Mouse (Mus musculus) liver, embryonic 14.5 days (tissue): ENCODE results near the gene Gm20716. TPM values are rescaled to one million over a fixed set of nuclear protein-coding genes. Genes with fewer than 3 reads are reported as not detected.

ENCODE experiments used
- ATAC-seq: fragments of 200-750 bp; cut with Nextera tagmentation; 2 replicates; pipeline ENCODE4 v1.8.0; 2017; ENCODE audit warnings: moderate number of reproducible peaks, mild to moderate bottlenecking, moderate library complexity; ENCODE audit not compliant: insufficient read depth
- DNase-seq, 3 experiments: peaks; one replicate each; pipeline ENCODE4 v3.0.0-alpha.2; 2012 to 2013; ENCODE audit warnings: low read depth in 3 of 3, low spot score in 3 of 3
- H3K27ac ChIP-seq: fragments of 300-500 bp; sonication (generic); 2 replicates; pipeline ENCODE4 v1.5.1; 2014; ENCODE audit warnings: moderate library complexity, mild to moderate bottlenecking, control low read depth, inconsistent platforms
- H3K27me3 ChIP-seq: fragments of 300-500 bp; sonication (generic); 2 replicates; pipeline ENCODE4 v1.6.1; 2014; ENCODE audit warnings: mild to moderate bottlenecking, low read length, moderate library complexity; ENCODE audit not compliant: control insufficient read depth, insufficient read depth
- H3K36me3 ChIP-seq: fragments of 300-500 bp; sonication (generic); replicated peaks from 2 replicates; pipeline ENCODE4 v1.6.1; 2014; ENCODE audit warnings: low read depth; ENCODE audit not compliant: control insufficient read depth, insufficient read depth
- H3K4me1 ChIP-seq, 2 experiments: fragments of 200-500 bp in 1 of 2; fragments of 300-500 bp in 1 of 2; sonication (generic) in 1 of 2; replicated peaks; 2 replicates each; pipeline ENCODE4 v1.6.1; 2012 to 2014; ENCODE audit warnings: antibody characterized with exemption in 1 of 2, inconsistent platforms in 1 of 2, low read length in 1 of 2; ENCODE audit not compliant: control insufficient read depth in 2 of 2, insufficient read depth in 2 of 2
- H3K4me2 ChIP-seq: fragments of 300-500 bp; sonication (generic); 2 replicates; pipeline ENCODE4 v1.6.1; 2014; ENCODE audit warnings: low read depth, mild to moderate bottlenecking, control low read depth, moderate library complexity
- H3K4me3 ChIP-seq, 2 experiments: fragments of 200-500 bp in 1 of 2; fragments of 300-500 bp in 1 of 2; sonication (generic) in 1 of 2; 2 replicates each; pipeline ENCODE4 v1.5.1; 2012 to 2014; ENCODE audit warnings: low read depth in 2 of 2, low read length in 2 of 2, mild to moderate bottlenecking in 2 of 2, control low read depth in 1 of 2, inconsistent platforms in 1 of 2, moderate library complexity in 1 of 2; ENCODE audit not compliant: insufficient read depth in 1 of 2
- H3K9ac ChIP-seq: fragments of 300-500 bp; sonication (generic); replicated peaks from 2 replicates; pipeline ENCODE4 v1.6.1; 2014; ENCODE audit warnings: mild to moderate bottlenecking, control low read depth, moderate library complexity
- H3K9me3 ChIP-seq: fragments of 300-500 bp; sonication (generic); 2 replicates; pipeline ENCODE4 v1.6.1; 2016; ENCODE audit warnings: low read length, mixed read lengths; ENCODE audit not compliant: control insufficient read depth
- CTCF ChIP-seq: IDR thresholded peaks from 2 replicates; pipeline ENCODE4 v1.5.1; 2016; ENCODE audit warnings: antibody characterized with exemption, low read depth, control low read depth
- EP300 ChIP-seq: IDR thresholded peaks from 2 replicates; pipeline ENCODE4 v1.6.1; 2016; ENCODE audit warnings: antibody characterized with exemption, low read depth
- WGBS: fragments of 180-500 bp; shearing (Covaris S2); extraction: QIAGEN DNeasy Blood & Tissue Kit; methylation state at CpG from one replicate; pipeline ENCODE4 v1.1.7; 2014; ENCODE audit not compliant: insufficient replicate concordance; 5-methylcytosine and 5-hydroxymethylcytosine counted together
- microRNA-seq: library from miRNA; unstranded; fragments of <30 nt; microRNA quantifications from one replicate; pipeline ENCODE4, GENCODE M21; 2016
- polyA plus RNA-seq, 2 experiments: library from polyadenylated mRNA; depleted of rRNA in 1 of 2; stranded (reverse) in 1 of 2; unstranded in 1 of 2; fragments of >200 nt; fragmentation: Nextera tagmentation in 1 of 2; extraction: Ambion mirVana in 1 of 2; gene quantifications; 2 replicates each; pipeline versions ENCODE4 v1.2.1 to v1.2.3; 2012 to 2014

Gm20716 gene
- polyA plus RNA-seq, 2 experiments = 4.7 to 8.5 TPM

DNA sequence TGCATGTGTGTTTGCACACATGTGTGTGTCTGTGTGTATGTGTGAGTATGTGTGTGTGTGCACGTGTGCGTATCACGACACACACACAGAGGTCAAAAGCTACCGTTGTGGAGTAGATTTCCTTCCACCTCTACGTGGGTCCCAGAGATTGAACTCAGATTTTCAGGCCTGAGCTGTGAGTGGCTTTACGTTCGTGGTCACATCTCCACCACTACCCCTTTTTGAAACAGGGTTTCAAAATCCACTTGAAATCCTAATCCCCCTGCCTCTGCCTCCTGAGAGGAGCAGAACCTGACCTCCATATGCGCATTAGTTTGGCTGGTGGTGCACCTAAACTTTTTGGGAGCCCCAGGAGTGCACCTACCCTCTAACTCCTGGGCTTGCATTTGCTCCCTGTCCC lies 80.9 kb downstream of the Gm20716 start:
- H3K36me3 ChIP-seq = no peaks in the 10 kb centered on the region
- H3K4me1 ChIP-seq = peaks cover 3 to 12% of the 10 kb centered on the region in 2 experiments; a peak in 3 of 4 replicates
- H3K4me3 ChIP-seq = no peak overlapping the region
- TF ChIP-seq EP300 = no peak
- 57% methylated on average over 8 of the region's 8 CpGs for WGBS
- DNase-seq = no peak
- no peak overlapping the region for H3K9ac ChIP-seq
- no peaks in the 10 kb centered on the region for H3K9me3 ChIP-seq
- no peaks in the 10 kb centered on the region for H3K27me3 ChIP-seq
- ATAC-seq = no peak
- no peak overlapping the region for H3K27ac ChIP-seq
- H3K4me2 ChIP-seq = no peak overlapping the region

DNA sequence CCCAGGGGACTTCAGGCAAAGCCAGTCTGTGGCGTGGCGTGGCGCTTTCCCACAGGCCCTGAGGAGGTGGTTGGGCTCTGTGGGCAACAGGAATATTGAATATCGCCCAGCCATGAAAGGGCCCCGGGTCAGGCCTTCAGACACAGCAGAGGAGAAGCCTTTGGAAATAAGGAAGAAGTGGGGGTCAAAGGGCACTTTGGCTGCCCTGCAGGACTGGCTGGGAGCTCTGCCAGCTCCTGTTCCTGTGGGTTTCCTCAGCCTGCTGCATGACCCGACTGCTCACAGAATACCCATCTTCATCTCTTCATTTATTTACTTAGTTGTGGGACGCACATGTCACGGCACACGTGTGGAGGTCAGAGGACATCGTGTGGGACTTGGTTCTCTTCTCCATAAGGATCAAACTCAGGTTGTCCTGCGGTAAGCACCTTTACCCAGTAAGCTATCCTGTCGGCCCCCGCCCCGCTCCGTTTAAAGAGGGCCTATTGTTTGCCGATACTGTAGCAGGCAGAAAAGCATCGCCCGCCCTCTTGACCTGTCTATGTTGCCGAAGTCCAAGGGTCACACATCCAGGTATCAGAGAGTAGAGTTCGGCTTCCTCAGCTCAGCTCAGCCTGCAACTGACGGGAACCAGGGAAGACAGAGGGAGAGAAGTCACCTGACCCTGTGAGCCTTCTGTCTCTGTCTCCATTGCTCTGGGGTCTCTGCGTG lies 82.3 kb downstream of the Gm20716 start:
- WGBS = 63% methylated on average over 22 of the region's 22 CpGs
- Histone ChIP-seq H3K9me3 (no peaks in the 10 kb centered on the region), H3K9ac (no peak overlapping the region), H3K4me1 (peaks cover 0 to 3% of the 10 kb centered on the region in 2 experiments; a peak in 2 of 4 replicates), H3K27me3 (no peaks in the 10 kb centered on the region), H3K4me3 (no peak overlapping the region), H3K36me3 (no peaks in the 10 kb centered on the region), H3K27ac (no peak overlapping the region), H3K4me2 (no peak overlapping the region)
- no peak for DNase-seq
- ATAC-seq = peak; percentile 25
- TF ChIP-seq EP300 = no peak
- no peak for TF ChIP-seq CTCF

DNA sequence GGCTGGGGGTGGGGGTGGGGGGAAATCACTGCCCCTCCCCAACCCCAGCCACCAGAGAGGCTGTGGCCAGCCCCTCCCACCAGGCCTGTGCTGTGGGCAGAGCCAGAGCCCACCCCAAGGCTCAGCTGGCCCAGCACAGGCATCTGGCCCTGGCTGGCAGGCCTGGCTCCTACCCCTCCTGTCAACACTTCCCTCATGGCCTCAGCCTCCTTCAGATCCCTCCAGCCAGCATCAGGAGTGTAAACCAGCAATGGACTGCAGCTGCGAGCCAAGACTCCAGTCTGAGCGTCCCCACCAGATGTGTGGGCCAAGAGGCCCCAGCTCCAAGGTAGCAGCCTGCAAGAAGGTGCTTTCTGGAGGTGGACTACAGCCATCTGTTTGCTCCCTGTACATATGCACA lies 84.7 kb downstream of the Gm20716 start:
- ATAC-seq (no peak), DNase-seq (no peak)
- H3K4me1 ChIP-seq = peaks cover 0 to 3% of the 10 kb centered on the region in 2 experiments; a peak in 2 of 4 replicates
- TF ChIP-seq EP300 (no peak), CTCF (no peak)
- no peak overlapping the region for H3K4me3 ChIP-seq
- no peaks in the 10 kb centered on the region for H3K27me3 ChIP-seq
- no peak overlapping the region for H3K4me2 ChIP-seq
- no peak overlapping the region for H3K9ac ChIP-seq
- H3K9me3 ChIP-seq = no peaks in the 10 kb centered on the region
- no peak overlapping the region for H3K27ac ChIP-seq
- H3K36me3 ChIP-seq = no peaks in the 10 kb centered on the region
- WGBS = 44% methylated on average over 2 of the region's 2 CpGs

DNA sequence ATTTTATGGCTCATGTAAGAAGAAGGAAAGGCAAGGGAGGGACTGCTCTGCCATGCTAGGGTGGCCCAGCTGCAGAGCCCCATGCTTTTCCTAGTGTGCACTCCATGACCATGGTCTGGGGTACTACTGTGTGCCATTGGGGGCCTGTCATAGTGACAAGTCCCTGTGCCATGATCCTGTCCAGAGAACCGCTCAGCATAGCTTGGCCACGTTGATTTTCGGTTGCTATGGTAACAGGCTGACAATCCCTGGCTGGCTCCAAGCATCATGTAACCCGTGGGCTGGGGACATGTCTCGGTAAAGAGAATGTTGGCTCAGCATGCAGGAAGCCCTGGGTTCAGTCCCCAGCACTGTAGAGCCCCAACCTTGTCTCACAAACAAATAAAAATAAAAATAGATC lies 86.4 kb downstream of the Gm20716 start:
- H3K4me1 ChIP-seq = no peaks in the 10 kb centered on the region; a peak in 1 of 4 replicates
- no peak for DNase-seq
- H3K9ac ChIP-seq = no peak overlapping the region
- TF ChIP-seq EP300 (no peak), CTCF (no peak)
- H3K4me3 ChIP-seq = no peak overlapping the region
- no peaks in the 10 kb centered on the region for H3K36me3 ChIP-seq
- H3K9me3 ChIP-seq = no peaks in the 10 kb centered on the region
- WGBS = 46% methylated on average over 5 of the region's 5 CpGs
- no peaks in the 10 kb centered on the region for H3K27me3 ChIP-seq
- no peak overlapping the region for H3K27ac ChIP-seq
- ATAC-seq = no peak
- no peak overlapping the region for H3K4me2 ChIP-seq

DNA sequence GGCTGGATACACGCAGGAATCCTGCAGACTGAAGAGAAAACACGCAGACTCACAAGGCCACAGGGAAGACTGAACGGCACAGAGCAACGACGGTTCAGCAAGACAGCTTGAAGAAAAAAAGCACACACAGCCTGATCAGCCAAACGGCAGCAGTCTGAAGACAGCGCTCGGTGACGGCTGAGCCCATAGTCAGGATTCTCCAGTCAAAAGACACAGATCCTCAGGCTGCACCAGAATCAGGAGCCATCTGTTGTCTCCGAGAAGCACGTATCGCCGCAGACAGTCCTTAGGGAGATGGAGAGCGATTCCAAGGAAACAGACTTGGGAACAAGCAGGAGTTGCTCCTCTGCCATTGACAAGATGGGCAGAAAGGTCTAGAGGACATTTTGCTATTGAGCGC lies 93.0 kb downstream of the Gm20716 start:
- no peaks in the 10 kb centered on the region for H3K36me3 ChIP-seq

More for the DNA sequence above, 93.0 kb downstream of the Gm20716 start:
- Histone ChIP-seq H3K27me3 (no peaks in the 10 kb centered on the region), H3K4me1 (no peaks in the 10 kb centered on the region), H3K9ac (no peak overlapping the region), H3K4me2 (no peak overlapping the region), H3K27ac (no peak overlapping the region), H3K4me3 (no peak overlapping the region), H3K9me3 (no peaks in the 10 kb centered on the region)
- TF ChIP-seq EP300 (no peak), CTCF (no peak)
- DNase-seq = no peak
- no peak for ATAC-seq
- 69% methylated on average over 15 of the region's 15 CpGs for WGBS

Small RNA genes lying within 50 kb of the gene (microRNA-seq; reads per million reads assigned to microRNA genes)
- not detected for gene Gm24561

Other genes starting within 250 kb of the Gm20716 start
- 2.3 and 2.6 TPM in 2 replicates for gene Ripor3, start 219.7 kb downstream of the Gm20716 start, polyA plus RNA-seq (2012; rRNA removed)
- gene Ripor3, start 219.7 kb downstream of the Gm20716 start, polyA plus RNA-seq (2014; fragmentation: Nextera tagmentation; extraction: Ambion mirVana) = 0.88 and 1.1 TPM in 2 replicates
- gene Pard6b, start 149.4 kb downstream of the Gm20716 start, polyA plus RNA-seq (2012; rRNA removed) = 1.9 and 2.2 TPM in 2 replicates
- gene Pard6b, start 149.4 kb downstream of the Gm20716 start, polyA plus RNA-seq (2014; fragmentation: Nextera tagmentation; extraction: Ambion mirVana) = 1.8 and 2.3 TPM in 2 replicates
- gene Adnp, start 23.3 kb downstream of the Gm20716 start, polyA plus RNA-seq (2012; rRNA removed) = 6.6 and 7.5 TPM in 2 replicates
- 0.51 and 1.6 TPM in 2 replicates for gene Adnp, start 23.3 kb downstream of the Gm20716 start, polyA plus RNA-seq (2014; fragmentation: Nextera tagmentation; extraction: Ambion mirVana)
- 4.2 and 23.2 TPM in 2 replicates for gene Dpm1, start 227 bp upstream of the Gm20716 start, polyA plus RNA-seq (2012; rRNA removed)
- 77.8 and 79.2 TPM in 2 replicates for gene Dpm1, start 227 bp upstream of the Gm20716 start, polyA plus RNA-seq (2014; fragmentation: Nextera tagmentation; extraction: Ambion mirVana)
- gene Mocs3, start 258 bp upstream of the Gm20716 start, polyA plus RNA-seq (2012; rRNA removed) = 4.5 and 4.9 TPM in 2 replicates
- gene Mocs3, start 258 bp upstream of the Gm20716 start, polyA plus RNA-seq (2014; fragmentation: Nextera tagmentation; extraction: Ambion mirVana) = 3.6 and 3.8 TPM in 2 replicates
- gene Kcng1, start 51.4 kb upstream of the Gm20716 start, polyA plus RNA-seq (2012; rRNA removed) = 0.02 and 0.05 TPM in 2 replicates
- 0.09 and 0.10 TPM in 2 replicates for gene Kcng1, start 51.4 kb upstream of the Gm20716 start, polyA plus RNA-seq (2014; fragmentation: Nextera tagmentation; extraction: Ambion mirVana)